Mouse (Mus musculus) liver, adult 2 months (tissue): ENCODE data around the gene Twnk. TPM values are rescaled to one million over a fixed set of nuclear protein-coding genes. Genes with fewer than 3 reads are reported as not detected.
A peak's percentile ranks its signal among the peaks of the same experiment; 100 is the strongest.

Experiments
- DNase-seq: peaks from one replicate; pipeline ENCODE4 v3.0.0-alpha.2; 2011; ENCODE audit warnings: low read depth, low spot score; ENCODE audit errors: extremely low read depth
- H3K27ac ChIP-seq: fragments of 200-500 bp; replicated peaks from 2 replicates; pipeline ENCODE4 v1.5.1; 2012; ENCODE audit warnings: low read depth, mild to moderate bottlenecking, control low read depth, inconsistent platforms, low read length; ENCODE audit not compliant: insufficient read depth
- H3K27me3 ChIP-seq: fragments of 200-500 bp; 2 replicates; pipeline ENCODE4 v1.6.1; 2012; ENCODE audit warnings: mild to moderate bottlenecking, moderate library complexity, low read length, inconsistent platforms; ENCODE audit not compliant: control insufficient read depth, insufficient read depth
- H3K36me3 ChIP-seq: fragments of 200-500 bp; 2 replicates; pipeline ENCODE4 v1.6.1; 2012; ENCODE audit warnings: low read length, inconsistent platforms; ENCODE audit not compliant: control insufficient read depth, insufficient read depth
- H3K4me1 ChIP-seq: fragments of 200-500 bp; 2 replicates; pipeline ENCODE4 v1.6.1; 2011; ENCODE audit warnings: low read length; ENCODE audit not compliant: control insufficient read depth, insufficient read depth
- H3K4me3 ChIP-seq: fragments of 200-500 bp; 2 replicates; pipeline ENCODE4 v1.5.1; 2011; ENCODE audit warnings: low read depth, mild to moderate bottlenecking, control low read depth, low read length, moderate library complexity; ENCODE audit not compliant: insufficient read depth
- H3K79me2 ChIP-seq: fragments of 200-500 bp; 2 replicates; pipeline ENCODE4 v1.6.1; 2012; ENCODE audit warnings: inconsistent platforms, mild to moderate bottlenecking, low read length, moderate library complexity; ENCODE audit not compliant: control insufficient read depth, insufficient read depth
- H3K9ac ChIP-seq: fragments of 200-500 bp; 2 replicates; pipeline ENCODE4 v1.6.1; 2012; ENCODE audit warnings: low read depth, mild to moderate bottlenecking, control low read depth, inconsistent platforms, low read length
- CTCF ChIP-seq: fragments of 200-500 bp; IDR thresholded peaks from 2 replicates; pipeline ENCODE4 v1.5.1; 2011; ENCODE audit warnings: low read depth, low read length, control low read depth
- POLR2A ChIP-seq: fragments of 200-500 bp; IDR thresholded peaks from 2 replicates; pipeline ENCODE4 v1.6.1; 2011; ENCODE audit warnings: low read length, control low read depth; ENCODE audit not compliant: insufficient read depth; ENCODE audit errors: extremely low read depth
- WGBS: fragments of 180-500 bp; shearing (Covaris S2); methylation state at CpG from one replicate; pipeline ENCODE4 v1.1.7; 2018; 5-methylcytosine and 5-hydroxymethylcytosine counted together
- polyA plus RNA-seq: library from polyadenylated mRNA; depleted of rRNA; stranded (reverse); fragments of >200 nt; gene quantifications from 2 replicates; pipeline ENCODE4 v1.2.3, GENCODE M21; 2012
- total RNA-seq: library from RNA; depleted of rRNA; stranded (reverse); fragments of >200 nt; gene quantifications from 2 replicates; pipeline ENCODE4 v1.2.3, GENCODE M21; 2014

The Twnk gene
- total and polyA plus RNA-seq, 2 experiments, result 7.8 to 11.9 TPM

DNA sequence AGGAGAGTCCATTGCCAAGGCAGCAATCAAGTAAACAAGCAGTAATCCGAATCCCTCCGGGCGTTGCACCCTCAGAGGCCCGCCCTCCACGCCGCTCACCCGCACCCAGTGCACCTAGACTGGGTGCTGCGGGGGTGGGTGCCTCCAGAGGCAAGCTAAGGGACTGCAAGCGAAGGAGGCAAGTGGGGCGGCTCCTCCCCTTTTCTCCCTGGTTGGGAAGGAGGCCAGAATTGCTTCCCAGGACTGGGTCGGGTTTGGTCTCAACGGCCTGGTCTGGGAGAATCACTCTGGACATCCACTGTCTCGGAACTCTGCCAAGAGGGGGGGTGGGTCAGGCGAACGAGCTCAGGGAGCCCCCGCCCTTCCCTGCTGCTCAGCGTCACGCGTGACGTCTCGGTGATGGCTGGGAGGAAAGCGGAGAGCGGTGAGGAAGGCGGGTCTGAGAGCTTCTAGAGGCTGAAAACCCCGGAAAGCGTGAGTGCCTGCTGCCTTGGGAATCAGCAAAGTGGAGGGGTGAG lies 42.0 kb downstream of the Twnk start, which contains the start of gene Sfxn3:
Gene Sfxn3, plus strand, starts transcription at position 87 of the 518 bp plus-strand sequence.
- Histone ChIP-seq H3K9ac (peak within 1 kb of the TSS; percentile 53), H3K4me1 (peaks cover 8% of the 10 kb centered on the region), H3K27me3 (peaks cover 3% of the 10 kb centered on the region; the same call in 1 of the 2 replicates), H3K4me3 (peak within 1 kb of the TSS; percentile 52), H3K27ac (peak within 1 kb of the TSS; percentile 38), H3K36me3 (no peaks in the 10 kb centered on the region), H3K79me2 (no peaks in the 10 kb centered on the region)
- TF ChIP-seq CTCF (peak; percentile 75), POLR2A (no peak)
- WGBS, result 1% methylated on average over 26 of the region's 26 CpGs
- DNase-seq, result peak; percentile 46

DNA sequence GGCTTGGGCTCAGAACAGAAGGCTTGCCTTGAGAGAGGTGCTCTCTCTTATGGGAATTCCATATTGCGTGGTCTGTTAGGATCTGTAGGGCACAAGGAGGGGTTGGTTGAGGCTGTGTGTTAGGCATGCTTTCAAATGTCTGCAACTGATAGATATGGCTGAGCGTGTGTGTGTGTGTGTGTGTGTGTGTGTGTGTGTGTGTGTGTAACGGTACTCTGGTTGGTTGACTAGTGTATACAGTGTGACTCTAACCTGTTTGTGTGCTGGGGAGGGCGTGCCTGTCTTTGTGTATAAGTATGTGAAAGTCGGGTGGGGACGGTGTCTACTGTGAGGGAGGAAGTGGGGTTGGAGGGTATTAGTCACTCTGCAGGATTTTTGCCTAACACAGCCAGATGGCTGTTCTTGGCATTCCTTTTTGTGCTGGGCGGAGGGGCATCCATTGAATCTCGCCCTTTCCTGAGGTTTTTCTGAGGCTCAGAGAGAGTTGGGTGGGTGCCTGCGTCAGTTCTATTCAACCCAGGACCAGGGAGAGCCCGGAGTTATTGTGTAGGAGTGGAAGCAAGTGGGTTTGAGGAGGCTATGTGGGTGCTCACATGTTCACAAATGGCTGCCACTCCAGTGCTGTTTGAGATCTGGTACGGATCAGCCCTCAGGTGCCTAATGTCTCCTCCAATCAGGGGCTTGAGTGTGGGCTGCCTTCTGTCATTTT lies 42.6 kb downstream of the Twnk start:
- Histone ChIP-seq H3K4me3 (peak overlapping the region; percentile 52), H3K9ac (peak overlapping the region; percentile 53), H3K27me3 (peaks cover 3% of the 10 kb centered on the region; the same call in 1 of the 2 replicates), H3K27ac (peak overlapping the region; percentile 38), H3K36me3 (no peaks in the 10 kb centered on the region), H3K79me2 (no peaks in the 10 kb centered on the region), H3K4me1 (peaks cover 8% of the 10 kb centered on the region)
- TF ChIP-seq POLR2A (no peak), CTCF (no peak)
- no peak for DNase-seq
- WGBS, result 53% methylated on average over 11 of the region's 11 CpGs

DNA sequence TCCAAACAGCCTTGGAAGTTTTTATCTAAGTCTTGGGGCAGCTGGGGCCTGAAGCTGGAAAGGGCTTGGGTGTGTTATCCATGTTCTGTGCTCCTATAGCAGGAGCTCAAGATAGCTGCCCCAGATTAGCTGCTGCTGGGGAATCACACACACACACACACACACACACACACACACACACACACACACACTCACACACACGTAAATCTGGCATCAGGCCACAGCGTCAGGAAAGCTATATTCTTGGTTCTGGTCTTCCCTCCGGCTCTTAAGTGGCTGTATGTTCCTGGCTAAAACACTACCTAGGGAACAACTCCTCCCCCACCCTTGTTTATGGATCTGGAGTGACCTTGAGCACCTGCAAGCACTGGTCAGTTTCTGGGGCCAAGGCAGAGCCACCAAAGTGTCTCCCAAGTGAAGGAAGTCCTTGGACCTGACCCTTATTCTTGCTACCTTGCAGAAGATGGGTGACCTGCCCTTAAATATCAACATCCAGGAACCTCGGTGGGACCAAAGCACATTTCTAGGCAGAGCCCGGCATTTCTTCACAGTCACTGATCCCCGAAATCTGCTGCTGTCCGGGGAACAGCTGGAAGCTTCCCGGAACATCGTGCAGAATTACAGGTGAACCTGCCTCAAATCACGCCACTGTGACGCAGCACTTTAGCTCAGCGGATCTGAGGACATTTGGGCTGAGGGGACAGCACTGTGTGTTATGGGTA lies 43.3 kb downstream of the Twnk start:
- no peaks in the 10 kb centered on the region for H3K36me3 ChIP-seq
- DNase-seq, result no peak
- H3K4me1 ChIP-seq, result peaks cover 8% of the 10 kb centered on the region
- 75% methylated on average over 12 of the region's 12 CpGs for WGBS
- no peak overlapping the region for H3K9ac ChIP-seq
- no peak for TF ChIP-seq POLR2A
- no peak for TF ChIP-seq CTCF
- H3K27ac ChIP-seq, result no peak overlapping the region
- H3K79me2 ChIP-seq, result no peaks in the 10 kb centered on the region
- H3K27me3 ChIP-seq, result peaks cover 3% of the 10 kb centered on the region; the same call in 1 of the 2 replicates
- H3K4me3 ChIP-seq, result no peak overlapping the region

DNA sequence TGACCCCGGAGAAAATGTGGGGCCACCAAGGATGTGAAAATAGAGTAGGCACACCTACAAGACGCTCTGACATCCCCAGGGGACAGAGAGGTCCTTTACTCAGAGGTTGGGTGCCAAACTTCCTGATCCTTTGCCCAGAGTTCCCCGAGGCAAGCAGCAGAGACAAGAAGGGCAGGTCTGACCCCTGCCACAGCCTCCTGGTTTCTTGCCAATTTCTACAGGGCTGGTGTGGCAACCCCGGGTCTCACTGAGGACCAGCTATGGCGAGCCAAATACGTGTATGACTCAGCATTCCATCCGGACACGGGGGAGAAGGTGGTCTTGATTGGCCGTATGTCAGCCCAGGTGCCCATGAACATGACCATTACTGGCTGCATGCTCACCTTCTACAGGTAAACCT lies 44.1 kb downstream of the Twnk start:
- DNase-seq, result no peak
- peaks cover 3% of the 10 kb centered on the region; the same call in 1 of the 2 replicates for H3K27me3 ChIP-seq
- peaks cover 8% of the 10 kb centered on the region for H3K4me1 ChIP-seq
- no peaks in the 10 kb centered on the region for H3K79me2 ChIP-seq
- TF ChIP-seq POLR2A (no peak), CTCF (no peak)
- H3K27ac ChIP-seq, result no peak overlapping the region
- H3K4me3 ChIP-seq, result no peak overlapping the region
- H3K36me3 ChIP-seq, result no peaks in the 10 kb centered on the region
- H3K9ac ChIP-seq, result no peak overlapping the region
- WGBS, result 58% methylated on average over 9 of the region's 9 CpGs

DNA sequence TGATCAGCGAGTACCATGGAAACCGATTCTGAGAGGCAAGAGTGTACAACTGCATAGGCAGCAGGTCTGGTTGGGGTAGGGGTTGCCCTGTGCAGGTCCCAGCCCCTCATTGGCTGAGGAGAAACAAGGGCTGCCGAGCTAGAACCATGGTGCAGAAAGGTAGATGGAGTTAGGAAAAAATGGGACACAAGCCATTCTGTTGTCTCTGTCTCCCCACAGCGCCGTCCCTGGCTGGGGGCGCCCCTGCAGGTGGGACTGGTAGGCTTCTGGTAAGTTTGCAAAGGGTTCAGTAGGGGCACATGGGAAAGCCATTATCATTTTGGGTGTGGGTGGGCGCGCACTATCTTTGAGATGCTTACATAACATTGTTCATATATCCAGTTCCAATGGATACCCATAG lies 48.0 kb downstream of the Twnk start:
- no peaks in the 10 kb centered on the region for H3K36me3 ChIP-seq
- no peaks in the 10 kb centered on the region; the same call in 1 of the 2 replicates for H3K4me1 ChIP-seq
- DNase-seq, result no peak
- H3K9ac ChIP-seq, result no peak overlapping the region
- no peak overlapping the region for H3K27ac ChIP-seq
- no peaks in the 10 kb centered on the region for H3K79me2 ChIP-seq
- WGBS, result 87% methylated on average over 8 of the region's 8 CpGs
- H3K27me3 ChIP-seq, result no peaks in the 10 kb centered on the region
- H3K4me3 ChIP-seq, result no peak overlapping the region
- no peak for TF ChIP-seq CTCF
- TF ChIP-seq POLR2A, result no peak
